Mouse (Mus musculus) neural tube, embryonic 15.5 days (tissue): Measurements from ENCODE around the gene Cyp46a1. TPM values are rescaled to one million over a fixed set of nuclear protein-coding genes. Genes with fewer than 3 reads are reported as not detected.

Source experiments
- ATAC-seq: fragments of 200-750 bp; cut with Nextera tagmentation; 2 replicates; pipeline ENCODE4 v1.8.0; 2017; ENCODE audit warnings: mild to moderate bottlenecking, moderate TSS enrichment, moderate library complexity; ENCODE audit not compliant: low FRiP score
- H3K27ac ChIP-seq: fragments of 300-500 bp; sonication (generic); replicated peaks from 2 replicates; pipeline ENCODE4 v1.5.1; 2015; ENCODE audit warnings: mild to moderate bottlenecking, inconsistent platforms
- H3K27me3 ChIP-seq: fragments of 300-500 bp; sonication (generic); replicated peaks from 2 replicates; pipeline ENCODE4 v1.6.1; 2015; ENCODE audit warnings: inconsistent platforms
- H3K36me3 ChIP-seq: fragments of 300-500 bp; sonication (generic); 2 replicates; pipeline ENCODE4 v1.6.1; 2015; ENCODE audit warnings: inconsistent platforms
- H3K4me1 ChIP-seq: fragments of 300-500 bp; sonication (generic); 2 replicates; pipeline ENCODE4 v1.6.1; 2015; ENCODE audit warnings: inconsistent platforms
- H3K4me2 ChIP-seq: fragments of 300-500 bp; sonication (generic); 2 replicates; pipeline ENCODE4 v1.6.1; 2015; ENCODE audit warnings: inconsistent platforms, mild to moderate bottlenecking, moderate library complexity
- H3K4me3 ChIP-seq: fragments of 300-500 bp; sonication (generic); replicated peaks from 2 replicates; pipeline ENCODE4 v1.5.1; 2015; ENCODE audit warnings: mild to moderate bottlenecking, inconsistent platforms
- H3K9ac ChIP-seq: fragments of 300-500 bp; sonication (generic); replicated peaks from 2 replicates; pipeline ENCODE4 v1.6.1; 2015; ENCODE audit warnings: mild to moderate bottlenecking, inconsistent platforms
- H3K9me3 ChIP-seq: fragments of 300-500 bp; sonication (generic); replicated peaks from 2 replicates; pipeline ENCODE4 v1.6.1; 2016; ENCODE audit warnings: inconsistent platforms
- WGBS: fragments of 180-500 bp; shearing (Covaris S2); methylation state at CpG from one replicate; pipeline ENCODE4 v1.1.7; 2015; ENCODE audit warnings: mixed read lengths; 5-methylcytosine and 5-hydroxymethylcytosine counted together
- polyA plus RNA-seq: library from polyadenylated mRNA; unstranded; fragments of >200 nt; fragmentation: Nextera tagmentation; extraction: Ambion mirVana; gene quantifications from 2 replicates; pipeline ENCODE4 v1.2.1, GENCODE M21; 2015

Cyp46a1 gene
- polyA plus RNA-seq, 1 experiment from 2014 or later = 33.2 TPM

DNA sequence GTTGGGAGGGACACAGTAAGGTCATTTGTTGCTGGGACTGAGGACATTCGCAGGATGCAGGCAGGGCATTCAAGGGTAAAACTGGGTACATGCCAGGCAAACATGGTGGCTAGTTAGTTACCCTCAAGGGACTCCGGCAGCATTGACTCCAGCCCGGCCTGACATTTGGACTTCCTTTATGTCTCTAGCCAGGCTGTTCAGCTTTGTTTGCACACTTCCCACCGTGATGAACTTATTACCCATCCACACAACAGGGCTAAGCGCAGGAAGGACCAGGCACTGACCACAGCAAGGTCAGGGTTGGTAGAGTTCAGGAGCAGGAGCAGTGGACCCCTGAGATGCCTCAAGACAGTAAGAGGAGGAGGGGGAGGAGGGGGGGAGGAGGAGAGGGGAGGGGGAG, 34.7 kb downstream of the Cyp46a1 start:
- Histone ChIP-seq H3K36me3 (no peaks in the 10 kb centered on the region), H3K4me3 (no peak overlapping the region)
- WGBS = 41% methylated on average over 5 of the region's 5 CpGs

DNA sequence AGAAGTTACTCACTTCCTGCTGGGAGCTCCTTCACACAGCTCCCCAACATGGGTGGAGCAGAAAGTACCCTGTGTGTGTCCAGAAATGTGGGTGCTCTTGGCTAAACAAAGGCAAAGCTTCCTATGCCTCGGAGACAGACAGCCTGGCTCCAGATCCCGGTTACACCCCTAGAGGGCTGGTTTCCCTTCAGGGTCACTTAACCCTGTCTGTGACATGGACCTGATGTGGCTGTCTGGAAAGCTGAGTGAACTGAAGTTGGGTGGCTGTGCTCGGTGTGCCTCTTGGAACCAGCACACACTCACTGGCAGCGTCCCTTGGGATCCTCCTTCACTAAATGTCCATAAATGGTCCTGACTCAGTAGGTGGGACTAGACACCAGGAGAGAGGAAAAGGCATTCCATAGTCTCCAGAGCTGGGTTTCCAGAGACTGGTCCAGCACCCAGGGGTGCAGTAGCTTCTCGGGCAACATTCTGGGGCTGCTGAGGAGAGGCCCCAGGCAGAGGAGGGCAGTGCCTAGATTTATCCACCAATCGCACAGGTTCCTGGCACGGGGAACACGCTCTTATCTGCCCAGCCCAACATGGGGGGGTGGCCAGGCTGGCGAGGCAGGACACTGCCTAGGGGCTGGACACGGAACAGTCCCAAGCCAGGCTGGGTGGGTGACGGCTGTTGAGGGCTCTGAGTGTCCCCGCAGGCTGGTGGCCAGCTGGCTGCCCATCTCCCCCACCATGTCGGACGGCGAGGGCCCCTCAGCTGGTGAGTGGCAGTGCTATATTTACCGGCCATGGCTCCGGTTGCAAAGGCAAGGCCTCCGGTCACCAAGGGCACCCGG, 36.6 kb downstream of the Cyp46a1 start, which contains the start of gene Eml1:
TSS of gene Eml1 (plus strand) at position 362 of the 833 bp plus-strand sequence.
- Histone ChIP-seq H3K4me2 (no peak within 1 kb of the TSS), H3K4me1 (peaks cover 19% of the 10 kb centered on the region), H3K9me3 (no peaks in the 10 kb centered on the region), H3K27ac (no peak within 1 kb of the TSS), H3K36me3 (no peaks in the 10 kb centered on the region), H3K9ac (no peak within 1 kb of the TSS), H3K27me3 (no peaks in the 10 kb centered on the region), H3K4me3 (no peak within 1 kb of the TSS)
- no peak for ATAC-seq
- 75% methylated on average over 19 of the region's 19 CpGs for WGBS

More for the DNA sequence above, 34.7 kb downstream of the Cyp46a1 start:
- H3K27me3 ChIP-seq = no peaks in the 10 kb centered on the region
- peaks cover 18% of the 10 kb centered on the region for H3K4me1 ChIP-seq
- H3K4me2 ChIP-seq = no peak overlapping the region
- H3K27ac ChIP-seq = no peak overlapping the region
- ATAC-seq = no peak
- H3K9me3 ChIP-seq = no peaks in the 10 kb centered on the region
- H3K9ac ChIP-seq = no peak overlapping the region

DNA sequence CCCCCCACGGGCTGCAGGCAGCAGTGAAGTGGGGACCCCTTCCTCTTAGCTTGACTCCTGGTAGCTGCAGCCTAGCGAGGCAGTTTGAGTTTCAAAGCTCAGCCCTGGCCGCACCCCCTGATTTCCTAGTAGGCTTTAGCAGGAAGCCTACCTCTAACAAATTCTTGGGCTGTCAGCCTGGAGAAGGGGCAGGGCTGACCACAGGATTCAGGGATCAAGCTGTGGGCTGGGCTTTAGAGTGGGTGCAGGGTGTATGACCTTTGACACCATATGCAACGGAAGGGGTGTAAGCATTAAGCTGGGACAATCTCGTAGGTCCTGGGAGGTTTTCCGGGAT, 37.2 kb downstream of the Cyp46a1 start:
- H3K4me2 ChIP-seq = no peak overlapping the region
- WGBS = 89% methylated on average over 6 of the region's 6 CpGs
- no peaks in the 10 kb centered on the region for H3K27me3 ChIP-seq
- no peaks in the 10 kb centered on the region for H3K36me3 ChIP-seq
- H3K4me1 ChIP-seq = peaks cover 19% of the 10 kb centered on the region
- no peak overlapping the region for H3K4me3 ChIP-seq
- H3K27ac ChIP-seq = no peak overlapping the region
- ATAC-seq = no peak
- no peak overlapping the region for H3K9ac ChIP-seq
- no peaks in the 10 kb centered on the region for H3K9me3 ChIP-seq

DNA sequence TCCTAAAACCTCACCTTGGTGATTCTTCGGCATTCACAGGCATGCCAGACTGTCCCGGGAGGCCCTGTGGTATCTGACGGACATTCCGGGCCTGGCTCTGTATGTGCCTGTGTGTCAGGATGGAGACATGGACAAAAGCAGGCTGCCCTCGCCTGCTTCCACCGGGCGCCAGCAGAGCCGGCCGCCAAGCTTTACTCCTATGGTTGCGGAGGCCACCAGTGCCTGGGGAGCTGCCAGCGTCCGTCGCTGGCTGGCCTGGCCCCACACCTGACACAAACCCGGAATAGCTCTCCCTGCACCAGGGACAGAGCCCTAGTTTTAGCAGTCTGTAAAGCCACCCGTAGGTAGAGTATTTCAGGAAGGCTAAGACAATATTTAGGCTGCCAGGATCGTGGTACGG, 38.1 kb downstream of the Cyp46a1 start:
- Histone ChIP-seq H3K27me3 (no peaks in the 10 kb centered on the region), H3K4me1 (peaks cover 19% of the 10 kb centered on the region), H3K4me3 (no peak overlapping the region), H3K4me2 (no peak overlapping the region), H3K27ac (no peak overlapping the region), H3K9me3 (no peaks in the 10 kb centered on the region), H3K36me3 (no peaks in the 10 kb centered on the region), H3K9ac (no peak overlapping the region)
- WGBS = 67% methylated on average over 17 of the region's 17 CpGs
- no peak for ATAC-seq

DNA sequence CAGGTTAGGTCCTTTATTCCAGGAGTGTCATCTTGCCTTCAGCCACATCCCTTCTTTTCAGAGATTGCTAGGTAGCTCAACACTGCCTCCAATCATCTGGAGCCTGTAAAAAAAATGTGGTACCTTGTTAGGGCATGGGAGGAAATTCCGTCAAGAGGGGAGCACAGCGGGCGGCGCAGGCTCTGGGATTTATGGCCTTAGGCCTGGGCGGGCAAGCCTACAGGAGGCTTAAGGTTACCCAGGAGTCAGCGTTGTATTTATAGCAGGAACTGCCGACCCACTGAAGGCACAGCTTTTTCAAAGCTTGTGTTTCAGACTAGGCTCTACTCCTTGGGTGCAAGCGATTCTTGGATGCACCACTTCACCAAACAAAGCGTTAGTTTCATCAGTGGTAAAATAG, 39.4 kb downstream of the Cyp46a1 start:
- Histone ChIP-seq H3K27ac (no peak overlapping the region), H3K9ac (no peak overlapping the region), H3K36me3 (no peaks in the 10 kb centered on the region), H3K9me3 (no peaks in the 10 kb centered on the region), H3K4me1 (peaks cover 19% of the 10 kb centered on the region), H3K4me3 (no peak overlapping the region), H3K4me2 (no peak overlapping the region), H3K27me3 (no peaks in the 10 kb centered on the region)
- ATAC-seq = no peak
- 24% methylated on average over 9 of the region's 9 CpGs for WGBS

DNA sequence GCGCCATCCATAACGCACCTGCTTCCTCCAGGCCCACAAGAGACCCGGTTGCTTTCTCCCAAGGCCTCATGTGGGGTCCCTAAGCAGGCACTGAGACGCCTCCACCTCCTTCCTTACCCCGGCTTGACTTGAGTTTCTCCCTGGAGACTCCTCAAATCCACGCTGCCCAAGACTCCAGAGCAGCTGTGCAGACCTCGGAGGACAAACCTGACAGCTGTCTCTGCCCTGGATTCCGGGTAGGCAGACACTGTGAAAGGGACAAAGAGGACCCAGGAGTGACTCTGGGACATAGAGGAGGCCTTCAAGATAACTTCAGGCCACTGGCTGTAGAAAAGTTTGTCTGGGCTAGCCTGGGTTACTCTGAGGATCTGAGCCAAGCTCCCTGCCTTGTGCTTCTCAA, 40.5 kb downstream of the Cyp46a1 start:
- no peak overlapping the region for H3K27ac ChIP-seq
- no peak overlapping the region for H3K9ac ChIP-seq
- no peak for ATAC-seq
- WGBS = 73% methylated on average over 8 of the region's 8 CpGs
- no peak overlapping the region for H3K4me3 ChIP-seq
- H3K27me3 ChIP-seq = no peaks in the 10 kb centered on the region
- peaks cover 19% of the 10 kb centered on the region for H3K4me1 ChIP-seq
- no peaks in the 10 kb centered on the region for H3K9me3 ChIP-seq
- H3K36me3 ChIP-seq = no peaks in the 10 kb centered on the region
- H3K4me2 ChIP-seq = no peak overlapping the region

DNA sequence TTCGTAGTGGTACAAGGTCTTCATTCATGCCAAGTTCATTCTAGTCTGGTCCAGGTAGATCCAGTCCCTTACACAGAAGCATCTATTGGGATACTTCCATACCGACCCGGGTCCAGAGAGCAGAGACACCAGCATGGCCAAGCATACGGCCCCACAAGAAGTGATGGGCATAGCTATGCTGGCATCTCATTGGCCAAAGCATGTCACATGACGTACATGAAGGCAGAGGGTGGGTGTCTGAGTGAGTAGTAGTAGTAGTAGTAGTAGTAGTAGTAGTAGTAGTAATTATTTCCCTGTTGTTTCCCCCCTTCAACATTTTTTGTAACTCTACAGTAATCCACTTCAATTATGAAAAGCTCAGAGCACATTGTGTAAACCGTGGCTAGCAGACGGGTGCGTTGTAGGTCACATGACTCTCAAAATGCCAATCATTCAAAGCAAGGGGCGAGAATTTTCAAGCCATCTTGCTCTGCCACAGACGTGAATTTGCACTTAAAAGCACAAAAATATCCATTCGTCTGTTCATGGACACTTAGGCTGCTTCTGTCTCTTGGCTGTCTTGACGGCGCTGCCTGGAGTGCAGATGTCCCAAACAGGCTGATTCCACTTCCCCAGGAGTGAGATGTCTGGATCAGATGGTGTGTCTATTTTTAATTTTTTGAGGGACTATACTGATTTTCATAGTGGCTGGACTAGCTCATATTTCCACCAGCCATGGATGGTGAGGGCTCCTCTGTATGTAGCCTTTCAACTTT, 44.4 kb downstream of the Cyp46a1 start:
- Histone ChIP-seq H3K4me1 (peaks cover 12% of the 10 kb centered on the region; the same call in 1 of the 2 replicates), H3K27ac (no peak overlapping the region), H3K27me3 (no peaks in the 10 kb centered on the region), H3K4me3 (no peak overlapping the region), H3K9me3 (no peaks in the 10 kb centered on the region), H3K9ac (no peak overlapping the region), H3K4me2 (no peak overlapping the region), H3K36me3 (no peaks in the 10 kb centered on the region)
- 88% methylated on average over 13 of the region's 13 CpGs for WGBS
- ATAC-seq = no peak

DNA sequence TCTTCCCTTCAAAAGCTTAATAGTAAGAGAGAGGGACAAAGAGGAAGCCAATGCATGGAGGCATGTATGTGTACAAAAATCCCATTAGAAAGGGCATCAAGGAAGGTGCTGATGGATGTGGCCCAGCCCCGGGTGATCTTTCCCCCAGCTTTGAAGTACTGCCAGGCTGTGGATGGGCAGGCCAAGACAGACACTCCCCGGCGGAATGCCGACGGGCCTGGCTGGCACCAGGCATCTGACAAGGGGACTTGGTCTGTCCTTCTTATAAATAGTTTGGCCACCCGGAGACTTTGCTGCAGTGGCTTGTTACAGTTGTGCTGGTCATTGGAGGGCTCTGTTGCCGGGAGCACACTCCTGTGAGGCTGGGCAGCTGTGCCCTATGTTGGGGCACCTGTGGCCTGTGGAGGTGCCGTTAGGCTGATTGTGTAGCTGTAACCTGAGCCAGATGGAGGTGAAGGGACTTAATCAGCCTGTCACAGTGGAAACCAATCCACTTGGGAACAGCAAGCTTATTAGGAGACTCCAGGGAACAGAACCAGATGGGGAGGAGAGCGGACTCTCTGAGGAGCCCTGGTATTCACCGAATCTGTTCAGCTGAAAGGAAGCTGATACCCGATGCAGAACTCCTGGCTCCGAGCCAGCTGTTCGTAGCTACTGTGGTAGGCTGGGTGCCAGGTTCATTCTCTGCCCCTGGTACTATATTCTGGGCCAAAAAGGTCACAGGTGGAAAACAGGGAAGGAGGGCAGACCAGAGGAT, 52.5 kb downstream of the Cyp46a1 start:
- peaks cover 20% of the 10 kb centered on the region for H3K4me1 ChIP-seq
- H3K4me3 ChIP-seq = no peak overlapping the region
- peak overlapping the region; percentile 39; the same call in 1 of the 2 replicates for H3K27ac ChIP-seq
- ATAC-seq = no peak
- no peak overlapping the region for H3K4me2 ChIP-seq
- no peaks in the 10 kb centered on the region for H3K27me3 ChIP-seq
- WGBS = 33% methylated on average over 13 of the region's 13 CpGs
- no peaks in the 10 kb centered on the region for H3K36me3 ChIP-seq
- H3K9ac ChIP-seq = no peak overlapping the region
- no peaks in the 10 kb centered on the region for H3K9me3 ChIP-seq

DNA sequence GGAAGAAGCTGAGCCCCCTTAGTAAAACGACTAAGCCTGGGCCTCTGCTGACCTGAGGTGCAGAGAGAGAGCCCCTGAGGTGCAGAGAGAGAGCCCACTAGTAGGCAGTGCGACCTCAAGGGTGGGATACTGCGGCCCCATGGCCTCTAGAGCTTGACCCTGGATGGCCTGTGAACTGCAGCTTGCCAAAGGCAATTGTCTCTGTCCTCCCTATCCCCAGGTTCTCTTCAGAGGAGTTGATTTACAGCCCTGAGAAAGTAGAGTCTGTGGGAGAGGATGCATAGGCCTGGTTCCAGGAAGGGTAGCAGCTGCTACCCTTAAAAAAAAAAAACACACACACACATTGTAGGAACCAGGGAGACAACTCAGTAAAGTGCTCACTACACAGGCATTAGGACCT, 55.5 kb downstream of the Cyp46a1 start:
- no peak for ATAC-seq
- H3K4me1 ChIP-seq = peaks cover 29% of the 10 kb centered on the region
- H3K4me2 ChIP-seq = no peak overlapping the region
- no peak overlapping the region for H3K27ac ChIP-seq
- no peaks in the 10 kb centered on the region for H3K36me3 ChIP-seq
- H3K4me3 ChIP-seq = no peak overlapping the region
- no peaks in the 10 kb centered on the region for H3K27me3 ChIP-seq
- no peak overlapping the region for H3K9ac ChIP-seq
- H3K9me3 ChIP-seq = no peaks in the 10 kb centered on the region
- 15% methylated on average over 3 of the region's 3 CpGs for WGBS

DNA sequence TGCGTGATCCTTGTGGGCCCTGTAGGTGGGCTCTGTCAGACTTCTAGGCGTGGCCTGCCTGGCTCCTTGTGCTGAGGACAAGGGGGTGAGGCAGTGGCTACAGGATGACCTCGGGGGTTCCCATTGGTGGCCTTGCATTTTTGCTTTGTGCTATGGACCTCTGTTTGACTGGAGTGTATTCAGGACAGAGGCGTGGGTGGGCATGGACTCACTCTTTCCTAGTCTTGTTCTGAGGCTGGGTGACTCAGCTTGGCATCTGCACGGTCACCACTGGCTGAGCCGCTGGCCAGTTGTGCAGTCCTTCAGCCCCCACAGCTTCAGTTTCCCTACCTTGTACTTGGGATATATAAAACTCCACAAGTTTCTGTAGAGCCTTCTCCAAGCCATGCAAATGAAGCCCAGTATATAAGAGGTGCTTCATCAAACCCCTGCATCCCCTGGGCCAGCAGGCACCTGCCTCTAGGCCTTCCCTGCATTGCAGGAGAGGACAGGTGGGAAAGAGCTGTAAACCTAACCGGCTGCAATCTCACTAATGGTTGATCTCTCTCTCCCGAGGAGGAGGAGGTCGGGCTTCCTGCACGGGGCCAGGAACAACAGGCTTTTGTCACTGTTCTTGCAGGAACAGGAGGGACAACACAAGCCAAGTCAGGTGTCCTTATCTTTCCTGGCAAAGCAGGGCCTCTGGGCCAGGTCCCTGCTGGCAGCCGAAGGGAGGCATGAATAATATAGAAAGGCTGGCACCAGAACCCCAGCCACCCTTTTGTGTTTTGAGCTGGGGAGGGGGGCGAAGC, 58.3 kb downstream of the Cyp46a1 start:
- peaks cover 41% of the 10 kb centered on the region for H3K4me1 ChIP-seq
- H3K27me3 ChIP-seq = no peaks in the 10 kb centered on the region
- no peak for ATAC-seq
- no peak overlapping the region for H3K4me2 ChIP-seq
- H3K9me3 ChIP-seq = no peaks in the 10 kb centered on the region
- no peak overlapping the region for H3K27ac ChIP-seq
- no peaks in the 10 kb centered on the region for H3K36me3 ChIP-seq
- 69% methylated on average over 12 of the region's 12 CpGs for WGBS
- no peak overlapping the region for H3K9ac ChIP-seq
- H3K4me3 ChIP-seq = no peak overlapping the region

DNA sequence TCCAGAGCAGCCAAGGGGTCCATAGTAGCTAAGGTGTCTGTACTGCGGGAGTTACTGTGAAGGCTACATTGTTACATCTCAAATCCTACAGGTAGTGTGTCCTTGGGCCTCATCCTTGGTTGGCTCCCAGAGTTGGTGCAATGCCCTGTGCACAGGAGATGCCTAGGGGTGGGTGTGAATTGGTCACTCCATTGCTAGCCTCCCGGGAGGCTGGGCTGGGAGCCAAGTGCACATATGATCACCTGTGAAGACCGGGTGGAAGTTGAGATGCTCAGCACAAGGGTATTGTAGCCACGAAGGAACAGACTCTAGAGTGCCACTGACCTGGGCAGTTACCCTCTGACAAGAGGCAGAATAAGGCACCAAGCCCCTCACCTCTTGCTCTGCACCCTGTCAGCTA, 58.9 kb downstream of the Cyp46a1 start:
- Histone ChIP-seq H3K27ac (no peak overlapping the region), H3K27me3 (no peaks in the 10 kb centered on the region), H3K36me3 (no peaks in the 10 kb centered on the region), H3K4me1 (peaks cover 41% of the 10 kb centered on the region), H3K9me3 (no peaks in the 10 kb centered on the region), H3K4me2 (no peak overlapping the region), H3K4me3 (no peak overlapping the region), H3K9ac (no peak overlapping the region)
- 77% methylated on average over 4 of the region's 4 CpGs for WGBS
- no peak for ATAC-seq
